Mouse (Mus musculus) gastrocnemius, postnatal 4 days (tissue): ENCODE measurements around the gene Wipf2. TPM values are rescaled to one million over a fixed set of nuclear protein-coding genes. Genes with fewer than 3 reads are reported as not detected.
"Not testable (repeated sequence)": the region's sequence is repeated elsewhere in the genome, so short reads cannot be mapped to it uniquely, and the experiment has no call there.

Experiments
- DNase-seq, 2 experiments: peaks; one replicate each; pipeline ENCODE4 v3.0.0; 2021 to 2022; ENCODE audit warnings: low spot score in 2 of 2, mixed read lengths in 2 of 2
- total RNA-seq, 2 experiments: library from RNA; stranded (reverse); gene quantifications; 2 replicates each; pipeline ENCODE4 v1.2.3; 2021

Gene Wipf2
- total RNA-seq, 2 experiments from 2014 or later = 8.3 to 11.0 TPM

- no peak for DNase-seq
Observed at GRCm38 (mm10) chr11:98905583-98905982, 42.1 kb downstream of the Wipf2 start.

GRCm38 (mm10) chr11:98907063-98907436 lies 43.6 kb downstream of the Wipf2 start:
- DNase-seq = no peak

- peak; percentile 86 to 97 for DNase-seq
Observed at GRCm38 (mm10) chr11:98907437-98908173, 44.2 kb downstream of the Wipf2 start, which contains the start of gene Cdc6. Cdc6 (plus strand) TSS chr11:98907801.

- DNase-seq = peak in 1 of 2 experiments; percentile 66
Observed at GRCm38 (mm10) chr11:98909654-98910053, 46.2 kb downstream of the Wipf2 start.

- DNase-seq = no peak
Observed at GRCm38 (mm10) chr11:98910415-98910814, 47.0 kb downstream of the Wipf2 start.

- no peak for DNase-seq
Observed at GRCm38 (mm10) chr11:98911498-98911897, 48.1 kb downstream of the Wipf2 start.

- no peak for DNase-seq
Observed at GRCm38 (mm10) chr11:98914196-98914595, 50.8 kb downstream of the Wipf2 start.

GRCm38 (mm10) chr11:98916376-98916775 lies 52.9 kb downstream of the Wipf2 start:
- DNase-seq = not testable (repeated sequence)

GRCm38 (mm10) chr11:98917428-98918005 lies 54.1 kb downstream of the Wipf2 start:
- no peak for DNase-seq

- peak in 1 of 2 experiments; percentile 37 for DNase-seq
Observed at GRCm38 (mm10) chr11:98918231-98918630, 54.8 kb downstream of the Wipf2 start.

- DNase-seq = no peak
Observed at GRCm38 (mm10) chr11:98919009-98919408, 55.6 kb downstream of the Wipf2 start.

- DNase-seq = peak in 1 of 2 experiments; percentile 83
Observed at GRCm38 (mm10) chr11:98921813-98922212, 58.4 kb downstream of the Wipf2 start.

GRCm38 (mm10) chr11:98922307-98922706 lies 58.9 kb downstream of the Wipf2 start:
- DNase-seq = peak in 1 of 2 experiments; percentile 67

GRCm38 (mm10) chr11:98922851-98923711 lies 59.6 kb downstream of the Wipf2 start:
- peak in 1 of 2 experiments; percentile 72 for DNase-seq

- no peak for DNase-seq
Observed at GRCm38 (mm10) chr11:98924633-98925175, 61.3 kb downstream of the Wipf2 start.

- DNase-seq = peak in 1 of 2 experiments; percentile 73
Observed at GRCm38 (mm10) chr11:98925265-98925721, 61.9 kb downstream of the Wipf2 start.

- peak in 1 of 2 experiments; percentile 51 for DNase-seq
Observed at GRCm38 (mm10) chr11:98925868-98926311, 62.5 kb downstream of the Wipf2 start.

GRCm38 (mm10) chr11:98926553-98926952 lies 63.1 kb downstream of the Wipf2 start:
- no peak for DNase-seq

GRCm38 (mm10) chr11:98927438-98928076 lies 64.1 kb downstream of the Wipf2 start, which contains the start of gene Rara:
Rara (plus strand) TSS chr11:98927818.
- no peak for DNase-seq

GRCm38 (mm10) chr11:98928186-98928893 lies 64.9 kb downstream of the Wipf2 start:
- DNase-seq = no peak
